Mouse (Mus musculus): ENCODE measurements around the gene 4930430F08Rik. TPM values are rescaled to one million over a fixed set of nuclear protein-coding genes. Genes with fewer than 3 reads are reported as not detected.

Gene 4930430F08Rik
- total RNA-seq, 2 experiments from 2014 or later: 20.7 to 23.7 TPM

- intact Hi-C loops (cut with DNase I): loop anchor here (10.0 kb wide), 1 partner anchor 1920 kb away; no protein-coding TSS in a partner anchor
- no peak for DNase-seq (ENCODE audit: low spot score in 2 of 2)
Measured at GRCm38 (mm10) chr10:100524499-100525390, 65.5 kb downstream of the 4930430F08Rik start.

GRCm38 (mm10) chr10:100522330-100522729, 67.9 kb downstream of the 4930430F08Rik start:
- DNase-seq (ENCODE audit: low spot score in 2 of 2): no peak
- intact Hi-C loops (cut with DNase I): loop anchor here (10.0 kb wide), 1 partner anchor 1922 kb away; no protein-coding TSS in a partner anchor

Other genes starting within 250 kb of the 4930430F08Rik start
- gene Gm4302, start 249.6 kb downstream of the 4930430F08Rik start, total RNA-seq (2021): not detected
- gene Gm4303, start 244.5 kb downstream of the 4930430F08Rik start, total RNA-seq (2021): not detected
- gene Gm4305, start 239.3 kb downstream of the 4930430F08Rik start, total RNA-seq (2021): not detected
- not detected for gene Gm4307, start 229.1 kb downstream of the 4930430F08Rik start, total RNA-seq (2021)
- gene Gm4312, start 207.9 kb downstream of the 4930430F08Rik start, total RNA-seq (2021): not detected
- 10 to 100 TPM; 10.3 to 11.5 TPM for gene Tmtc3, start 103.1 kb downstream of the 4930430F08Rik start, total RNA-seq (2021)
- 10 to 100 TPM; 10.2 to 15.4 TPM for gene Cep290, start 102.9 kb downstream of the 4930430F08Rik start, total RNA-seq (2021)
- gene 1700017N19Rik, start 61 bp upstream of the 4930430F08Rik start, total RNA-seq (2021): not detected

All from left cerebral cortex, postnatal 14 days (tissue).